Mouse (Mus musculus) kidney, postnatal 0 days (tissue): ENCODE measurements around the gene Cryba4. TPM values are rescaled to one million over a fixed set of nuclear protein-coding genes. Genes with fewer than 3 reads are reported as not detected.

Source experiments
- ATAC-seq: fragments of 200-750 bp; cut with Nextera tagmentation; replicated peaks from 2 replicates; pipeline ENCODE4 v1.8.0; 2017; ENCODE audit warnings: low read depth, moderate number of reproducible peaks, moderate TSS enrichment, moderate library complexity; ENCODE audit not compliant: low FRiP score
- DNase-seq: peaks from one replicate; pipeline ENCODE4 v3.0.0-alpha.2; 2016; ENCODE audit warnings: low spot score
- H3K27ac ChIP-seq: fragments of 300-500 bp; sonication (generic); 2 replicates; pipeline ENCODE4 v1.5.1; 2014; ENCODE audit warnings: mild to moderate bottlenecking
- H3K27me3 ChIP-seq: fragments of 300-500 bp; sonication (generic); 2 replicates; pipeline ENCODE4 v1.6.1; 2014; ENCODE audit warnings: low read length, mixed read lengths; ENCODE audit not compliant: insufficient read depth
- H3K36me3 ChIP-seq: fragments of 300-500 bp; sonication (generic); 2 replicates; pipeline ENCODE4 v1.6.1; 2014; ENCODE audit warnings: low read length, mixed read lengths; ENCODE audit not compliant: insufficient read depth
- H3K4me1 ChIP-seq: fragments of 300-500 bp; sonication (generic); replicated peaks from 2 replicates; pipeline ENCODE4 v1.6.1; 2014; ENCODE audit warnings: antibody characterized with exemption, low read length, mixed read lengths; ENCODE audit not compliant: insufficient read depth
- H3K4me2 ChIP-seq: fragments of 300-500 bp; sonication (generic); 2 replicates; pipeline ENCODE4 v1.6.1; 2014; ENCODE audit warnings: mild to moderate bottlenecking, low read length, moderate library complexity, mixed read lengths
- H3K4me3 ChIP-seq: fragments of 300-500 bp; sonication (generic); replicated peaks from 2 replicates; pipeline ENCODE4 v1.5.1; 2014; ENCODE audit warnings: low read depth, low read length
- H3K9ac ChIP-seq: fragments of 300-500 bp; sonication (generic); 2 replicates; pipeline ENCODE4 v1.6.1; 2014; ENCODE audit warnings: low read depth, low read length
- H3K9me3 ChIP-seq: fragments of 300-500 bp; sonication (generic); replicated peaks from 2 replicates; pipeline ENCODE4 v1.6.1; 2016; ENCODE audit warnings: low read length, inconsistent platforms, mixed read lengths
- CTCF ChIP-seq: IDR thresholded peaks from 2 replicates; pipeline ENCODE4 v1.5.1; 2016; ENCODE audit warnings: antibody characterized with exemption, low read depth, mild to moderate bottlenecking, moderate library complexity
- WGBS: fragments of 180-500 bp; shearing (Covaris S2); extraction: QIAGEN DNeasy Blood & Tissue Kit; methylation state at CpG from one replicate; pipeline ENCODE4 v1.1.7; 2014; 5-methylcytosine and 5-hydroxymethylcytosine counted together
- polyA plus RNA-seq: library from polyadenylated mRNA; unstranded; fragments of >200 nt; fragmentation: Nextera tagmentation; extraction: Ambion mirVana; gene quantifications from 2 replicates; pipeline ENCODE4 v1.2.1, GENCODE M21; 2015

Cryba4 gene
- polyA plus RNA-seq, 1 experiment from 2014 or later: 0.58 TPM

- WGBS: 79% methylated on average over 2 of the region's 2 CpGs
- Histone ChIP-seq H3K27ac (0 out of 2 replicates have a peak overlapping the region, but pooled peaks have one; percentile 22), H3K9ac (no peak overlapping the region), H3K9me3 (no peaks in the 10 kb centered on the region), H3K27me3 (no peaks in the 10 kb centered on the region), H3K4me3 (no peak overlapping the region), H3K4me2 (no peak overlapping the region), H3K36me3 (no peaks in the 10 kb centered on the region), H3K4me1 (peaks cover 18% of the 10 kb centered on the region; the same call in 1 of the 2 replicates)
- ATAC-seq: no peak
- TF ChIP-seq CTCF: no peak
- no peak for DNase-seq
Observed at GRCm38 (mm10) chr5:112287652-112288051, 35.3 kb upstream of the Cryba4 start.

- Histone ChIP-seq H3K27me3 (no peaks in the 10 kb centered on the region), H3K9me3 (no peaks in the 10 kb centered on the region), H3K27ac (no peak overlapping the region), H3K4me1 (peaks cover 14% of the 10 kb centered on the region; the same call in 1 of the 2 replicates), H3K4me3 (no peak overlapping the region), H3K9ac (no peak overlapping the region), H3K36me3 (no peaks in the 10 kb centered on the region), H3K4me2 (no peak overlapping the region)
- DNase-seq: no peak
- WGBS: 65% methylated on average over 11 of the region's 11 CpGs
- TF ChIP-seq CTCF: no peak
- no peak for ATAC-seq
Observed at GRCm38 (mm10) chr5:112286984-112287641, 34.8 kb upstream of the Cryba4 start.

GRCm38 (mm10) chr5:112286608-112286983, 34.3 kb upstream of the Cryba4 start:
- H3K4me2 ChIP-seq: no peak overlapping the region
- no peaks in the 10 kb centered on the region for H3K27me3 ChIP-seq
- ATAC-seq (no peak), DNase-seq (no peak)
- peaks cover 10% of the 10 kb centered on the region; the same call in 1 of the 2 replicates for H3K4me1 ChIP-seq
- no peaks in the 10 kb centered on the region for H3K36me3 ChIP-seq
- no peak for TF ChIP-seq CTCF
- H3K9ac ChIP-seq: no peak overlapping the region
- no peaks in the 10 kb centered on the region for H3K9me3 ChIP-seq
- no peak overlapping the region for H3K4me3 ChIP-seq
- 72% methylated on average over 2 of the region's 2 CpGs for WGBS
- H3K27ac ChIP-seq: no peak overlapping the region

- H3K9ac ChIP-seq: no peak overlapping the region
- H3K4me2 ChIP-seq: no peak overlapping the region
- H3K9me3 ChIP-seq: no peaks in the 10 kb centered on the region
- DNase-seq: no peak
- 90% methylated on average over 7 of the region's 7 CpGs for WGBS
- ATAC-seq: no peak
- no peak overlapping the region for H3K27ac ChIP-seq
- 0 out of 2 replicates have a peak, but pooled peaks cover 10% of the 10 kb centered on the region for H3K4me1 ChIP-seq
- H3K36me3 ChIP-seq: no peaks in the 10 kb centered on the region
- no peak for TF ChIP-seq CTCF
- no peak overlapping the region for H3K4me3 ChIP-seq
- no peaks in the 10 kb centered on the region for H3K27me3 ChIP-seq
Observed at GRCm38 (mm10) chr5:112285548-112286085, 33.3 kb upstream of the Cryba4 start.

GRCm38 (mm10) chr5:112284203-112284582, 31.9 kb upstream of the Cryba4 start:
- 73% methylated on average over 7 of the region's 7 CpGs for WGBS
- Histone ChIP-seq H3K36me3 (no peaks in the 10 kb centered on the region), H3K4me3 (no peak overlapping the region), H3K4me1 (peaks cover 18% of the 10 kb centered on the region), H3K4me2 (no peak overlapping the region), H3K27me3 (no peaks in the 10 kb centered on the region), H3K9me3 (no peaks in the 10 kb centered on the region), H3K27ac (0 out of 2 replicates have a peak overlapping the region, but pooled peaks have one; percentile 27), H3K9ac (no peak overlapping the region)
- ATAC-seq: no peak
- no peak for DNase-seq
- no peak for TF ChIP-seq CTCF

DNA sequence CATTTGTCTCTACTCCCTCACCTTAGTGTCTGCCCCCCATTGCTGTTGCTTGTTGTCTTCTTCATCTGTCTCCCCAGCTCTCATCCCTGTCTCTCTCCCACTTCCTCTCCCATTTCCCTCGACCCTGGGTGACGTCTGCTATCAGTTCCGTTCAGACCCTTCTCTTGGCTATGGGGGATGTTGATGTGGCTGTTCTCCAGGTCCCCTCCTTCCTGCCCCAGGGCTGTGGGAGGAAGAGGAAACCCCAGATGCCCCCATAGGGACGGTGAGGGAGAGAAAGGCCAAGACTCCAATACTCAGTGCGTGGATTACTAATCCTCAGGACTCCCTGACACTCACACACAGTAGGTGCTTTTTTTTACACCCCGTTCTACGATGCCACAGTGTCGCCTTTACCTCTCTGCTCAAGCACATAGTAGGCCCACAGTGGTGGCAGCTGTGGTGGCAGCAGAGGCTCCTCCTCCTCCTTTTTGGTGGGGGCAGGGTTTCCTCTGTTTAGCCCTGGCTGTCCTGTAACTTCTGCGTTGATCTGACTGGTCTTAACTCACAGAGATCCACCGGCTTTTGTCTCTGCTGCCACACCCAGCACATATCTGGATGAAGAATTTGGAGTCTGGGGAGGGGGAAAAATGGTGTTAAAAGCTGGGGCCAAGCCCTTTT, 31.4 kb upstream of the Cryba4 start:
- no peak overlapping the region for H3K4me3 ChIP-seq
- TF ChIP-seq CTCF: no peak
- peak overlapping the region; percentile 47; the same call in 1 of the 2 replicates for H3K27ac ChIP-seq
- H3K27me3 ChIP-seq: no peaks in the 10 kb centered on the region
- WGBS: 64% methylated on average over 10 of the region's 10 CpGs
- peaks cover 22% of the 10 kb centered on the region for H3K4me1 ChIP-seq
- H3K4me2 ChIP-seq: no peak overlapping the region; the same call in 1 of the 2 replicates
- ATAC-seq (no peak), DNase-seq (no peak)
- H3K9ac ChIP-seq: no peak overlapping the region
- no peaks in the 10 kb centered on the region for H3K36me3 ChIP-seq
- no peaks in the 10 kb centered on the region for H3K9me3 ChIP-seq
